Mouse (Mus musculus) MEL (cell line): ENCODE results near the gene Sct. TPM values are rescaled to one million over a fixed set of nuclear protein-coding genes. Genes with fewer than 3 reads are reported as not detected.
"Not testable (repeated sequence)": the region's sequence is repeated elsewhere in the genome, so short reads cannot be mapped to it uniquely, and the experiment has no call there.

Experiments used
- DNase-seq: peaks from one replicate; pipeline ENCODE4 v3.0.0; 2011; ENCODE audit warnings: low read depth, low spot score
- H3K27ac ChIP-seq: 2 replicates; pipeline ENCODE4 v1.5.1; 2012; ENCODE audit warnings: low read depth, mild to moderate bottlenecking, control low read depth, low read length, moderate library complexity; ENCODE audit not compliant: control insufficient read depth
- H3K27me3 ChIP-seq, 2 experiments: fragments of 150-350 bp in 1 of 2; sonication (generic) in 1 of 2; 2 replicates each; pipeline ENCODE4 v1.6.1; 2012; ENCODE audit warnings: low read length in 2 of 2, mild to moderate bottlenecking in 2 of 2, improper control_type of control experiment in 1 of 2, moderate library complexity in 1 of 2; ENCODE audit not compliant: insufficient read depth in 2 of 2, control insufficient read depth in 1 of 2
- H3K36me3 ChIP-seq, 2 experiments: 2 replicates each; pipeline ENCODE4 v1.6.1; 2012 to 2014; ENCODE audit warnings: low read length in 2 of 2, improper control_type of control experiment in 1 of 2, inconsistent platforms in 1 of 2, mild to moderate bottlenecking in 1 of 2; ENCODE audit not compliant: insufficient read depth in 2 of 2, control insufficient read depth in 1 of 2
- H3K4me1 ChIP-seq, 2 experiments: fragments of 150-350 bp in 1 of 2; sonication (generic) in 1 of 2; 2 replicates each; pipeline ENCODE4 v1.6.1; 2012; ENCODE audit warnings: low read length in 2 of 2, improper control_type of control experiment in 1 of 2, mild to moderate bottlenecking in 1 of 2; ENCODE audit not compliant: insufficient read depth in 2 of 2, control insufficient read depth in 1 of 2
- H3K4me3 ChIP-seq, 2 experiments: fragments of 150-350 bp in 1 of 2; sonication (generic) in 1 of 2; 2 replicates each; pipeline ENCODE4 v1.5.1; 2012; ENCODE audit warnings: low read depth in 2 of 2, low read length in 2 of 2, mild to moderate bottlenecking in 2 of 2, moderate library complexity in 2 of 2, control low read depth in 1 of 2, improper control_type of control experiment in 1 of 2; ENCODE audit not compliant: control insufficient read depth in 1 of 2, insufficient read depth in 1 of 2
- H3K79me2 ChIP-seq: 2 replicates; pipeline ENCODE4 v1.6.1; 2012; ENCODE audit warnings: mild to moderate bottlenecking, low read length, moderate library complexity; ENCODE audit not compliant: control insufficient read depth, poor library complexity, insufficient read depth
- H3K9ac ChIP-seq: 2 replicates; pipeline ENCODE4 v1.6.1; 2012; ENCODE audit warnings: low read depth, mild to moderate bottlenecking, control low read depth, low read length, moderate library complexity; ENCODE audit not compliant: control insufficient read depth, poor library complexity, severe bottlenecking
- H3K9me3 ChIP-seq: fragments of 150-350 bp; sonication (generic); replicated peaks from 2 replicates; pipeline ENCODE4 v1.6.1; 2012; ENCODE audit warnings: mild to moderate bottlenecking, low read length, improper control_type of control experiment, moderate library complexity; ENCODE audit not compliant: insufficient read depth
- CHD1 ChIP-seq: IDR thresholded peaks from 2 replicates; pipeline ENCODE4 v1.6.1; 2012; ENCODE audit warnings: low read depth, mild to moderate bottlenecking, inconsistent platforms, low read length, improper control_type of control experiment
- EP300 ChIP-seq, 2 experiments: IDR thresholded peaks; 2 replicates each; pipeline ENCODE4 v1.6.1; 2011; ENCODE audit warnings: improper control_type of control experiment in 2 of 2, low read length in 2 of 2, low read depth in 1 of 2, mild to moderate bottlenecking in 1 of 2
- ETS1 ChIP-seq: IDR thresholded peaks from 2 replicates; pipeline ENCODE4 v1.6.1; 2012; ENCODE audit warnings: low read depth, mild to moderate bottlenecking, inconsistent platforms, low read length, improper control_type of control experiment, moderate library complexity
- GABPA ChIP-seq: IDR thresholded peaks from 2 replicates; pipeline ENCODE4 v1.6.1; 2012; ENCODE audit warnings: low read depth, mild to moderate bottlenecking, inconsistent platforms, low read length, improper control_type of control experiment, moderate library complexity
- GATA1 ChIP-seq: IDR thresholded peaks from 2 replicates; pipeline ENCODE4 v1.6.1; 2011; ENCODE audit warnings: low read depth, low read length, improper control_type of control experiment
- JUND ChIP-seq: IDR thresholded peaks from 2 replicates; pipeline ENCODE4 v1.6.1; 2011; ENCODE audit warnings: low read depth, mild to moderate bottlenecking, improper control_type of control experiment, low read length
- MAZ ChIP-seq: IDR thresholded peaks from 2 replicates; pipeline ENCODE4 v1.6.1; 2012; ENCODE audit warnings: low read depth, mild to moderate bottlenecking, inconsistent platforms, low read length, improper control_type of control experiment
- MXI1 ChIP-seq: IDR thresholded peaks from 2 replicates; pipeline ENCODE4 v1.6.1; 2011; ENCODE audit warnings: mild to moderate bottlenecking, low read depth, low read length, improper control_type of control experiment
- MYC ChIP-seq: IDR thresholded peaks from 2 replicates; pipeline ENCODE4 v1.6.1; 2011; ENCODE audit warnings: low read depth, mild to moderate bottlenecking, low read length, improper control_type of control experiment, moderate library complexity
- NRF1 ChIP-seq: IDR thresholded peaks from 2 replicates; pipeline ENCODE4 v1.6.1; 2014; ENCODE audit warnings: low read depth, mild to moderate bottlenecking, inconsistent platforms, low read length, improper control_type of control experiment, moderate library complexity; ENCODE audit not compliant: poor library complexity, insufficient read depth, severe bottlenecking
- POLR2AphosphoS2 ChIP-seq: IDR thresholded peaks from 2 replicates; pipeline ENCODE4 v1.6.1; 2011; ENCODE audit warnings: low read length, improper control_type of control experiment
- RAD21 ChIP-seq: IDR thresholded peaks from 2 replicates; pipeline ENCODE4 v1.6.1; 2011; ENCODE audit warnings: mild to moderate bottlenecking, low read depth, low read length, improper control_type of control experiment
- RCOR1 ChIP-seq: IDR thresholded peaks from 2 replicates; pipeline ENCODE4 v1.6.1; 2012; ENCODE audit warnings: low read depth, mild to moderate bottlenecking, inconsistent platforms, low read length, improper control_type of control experiment
- SIN3A ChIP-seq: IDR thresholded peaks from 2 replicates; pipeline ENCODE4 v1.6.1; 2012; ENCODE audit warnings: low read length, improper control_type of control experiment, inconsistent platforms
- SMC3 ChIP-seq: IDR thresholded peaks from 2 replicates; pipeline ENCODE4 v1.6.1; 2011; ENCODE audit warnings: low read depth, low read length, improper control_type of control experiment
- TBP ChIP-seq: IDR thresholded peaks from 2 replicates; pipeline ENCODE4 v1.8.0; 2011; ENCODE audit warnings: low read depth, low read length, improper control_type of control experiment
- USF2 ChIP-seq, 2 experiments: IDR thresholded peaks; 2 replicates each; pipeline ENCODE4 v1.6.1; 2011 to 2012; ENCODE audit warnings: improper control_type of control experiment in 2 of 2, low read length in 2 of 2, borderline replicate concordance in 1 of 2, inconsistent platforms in 1 of 2, low read depth in 1 of 2, mild to moderate bottlenecking in 1 of 2; ENCODE audit not compliant: insufficient read depth in 1 of 2
- ZNF384 ChIP-seq: IDR thresholded peaks from 2 replicates; pipeline ENCODE4 v1.6.1; 2012; ENCODE audit warnings: low read depth, mild to moderate bottlenecking, inconsistent platforms, low read length, improper control_type of control experiment
- polyA plus RNA-seq, 2 experiments: library from polyadenylated mRNA; stranded (reverse) in 1 of 2; unstranded in 1 of 2; fragments of >175 nt in 1 of 2; fragments of >200 nt in 1 of 2; gene quantifications; 2 replicates each; pipeline versions ENCODE4 v1.2.1 to v1.2.4; 2012; ENCODE audit warnings: low replicate concordance in 2 of 2, low read depth in 1 of 2; ENCODE audit not compliant: insufficient read length in 2 of 2, insufficient read depth in 1 of 2, missing spikeins in 1 of 2
- total RNA-seq: library from RNA; depleted of rRNA; stranded (reverse); fragments of 300-350 nt; gene quantifications from 2 replicates; pipeline ENCODE4 v1.2.3, GENCODE M21; 2012

Gene Sct
- total and polyA plus RNA-seq, 3 experiments: not detected

- Histone ChIP-seq H3K4me3 (no peak overlapping the region), H3K36me3 (peaks cover 0 to 36% of the 10 kb centered on the region in 2 experiments; a peak in 3 of 4 replicates), H3K27me3 (no peaks in the 10 kb centered on the region), H3K79me2 (no peaks in the 10 kb centered on the region), H3K9me3 (no peaks in the 10 kb centered on the region), H3K4me1 (no peaks in the 10 kb centered on the region; a peak in 1 of 4 replicates), H3K27ac (no peak overlapping the region), H3K9ac (no peak overlapping the region)
- DNase-seq: peak; percentile 66
- TF ChIP-seq MAZ (no peak), JUND (no peak), MYC (no peak), USF2 (IDR thresholded peaks at IDR 0.05; ENCODE audit: borderline replicate concordance in 1 of 2, insufficient read depth in 1 of 2, low read depth in 1 of 2, low read length in 2 of 2) (no peak), MXI1 (peak; percentile 66), ZNF384 (no peak), NRF1 (no peak), RCOR1 (peak; percentile 44; the same call in 1 of the 2 replicates), SMC3 (no peak), GATA1 (peak; percentile 51; the same call in 1 of the 2 replicates), TBP (no peak), SIN3A (peak; percentile 33; the same call in 1 of the 2 replicates), EP300 (IDR thresholded peaks at IDR 0.05; ENCODE audit: low read depth in 1 of 2, low read length in 2 of 2) (peak; percentile 46 to 58; a peak in 2 of 4 replicates), POLR2AphosphoS2 (no peak)
Measured at GRCm38 (mm10) chr7:141256159-141256558, 22.8 kb downstream of the Sct start.

- not testable (repeated sequence) for H3K27ac ChIP-seq, H3K27me3 ChIP-seq, H3K4me1 ChIP-seq, H3K79me2 ChIP-seq, H3K9ac ChIP-seq, H3K4me3 ChIP-seq, H3K9me3 ChIP-seq, DNase-seq
- peaks cover 0 to 39% of the 10 kb centered on the region in 2 experiments; a peak in 2 of 4 replicates for H3K36me3 ChIP-seq
Measured at GRCm38 (mm10) chr7:141250486-141250885, 28.4 kb downstream of the Sct start.

GRCm38 (mm10) chr7:141231551-141231950 is 47.4 kb downstream of the Sct start:
- DNase-seq: no peak
- Histone ChIP-seq H3K9me3 (no peaks in the 10 kb centered on the region), H3K9ac (no peak overlapping the region), H3K27ac (no peak overlapping the region), H3K4me1 (peaks cover 4 to 12% of the 10 kb centered on the region in 2 experiments; a peak in 2 of 4 replicates), H3K36me3 (peaks cover 11 to 26% of the 10 kb centered on the region in 2 experiments; a peak in 3 of 4 replicates), H3K79me2 (peaks cover 37% of the 10 kb centered on the region), H3K27me3 (no peaks in the 10 kb centered on the region), H3K4me3 (no peak overlapping the region)
- TF ChIP-seq USF2 (IDR thresholded peaks at IDR 0.05; ENCODE audit: borderline replicate concordance in 1 of 2, insufficient read depth in 1 of 2, low read depth in 1 of 2, low read length in 2 of 2) (no peak), CHD1 (no peak), SIN3A (no peak), SMC3 (no peak), ETS1 (no peak), RAD21 (no peak), GATA1 (no peak), EP300 (IDR thresholded peaks at IDR 0.05; ENCODE audit: low read depth in 1 of 2, low read length in 2 of 2) (no peak), TBP (no peak), GABPA (no peak)
